Mouse (Mus musculus) T-cell, adult 2 months (primary cell): Measurements from ENCODE around the gene Pgm2l1.
A peak's percentile ranks its signal among the peaks of the same experiment; 100 is the strongest.
"Not testable (repeated sequence)": the region's sequence is repeated elsewhere in the genome, so short reads cannot be mapped to it uniquely, and the experiment has no call there.

ENCODE experiments used
- DNase-seq: peaks from one replicate; pipeline ENCODE4 v3.0.0; 2022; ENCODE audit warnings: low spot score

Gene Pgm2l1

DNA sequence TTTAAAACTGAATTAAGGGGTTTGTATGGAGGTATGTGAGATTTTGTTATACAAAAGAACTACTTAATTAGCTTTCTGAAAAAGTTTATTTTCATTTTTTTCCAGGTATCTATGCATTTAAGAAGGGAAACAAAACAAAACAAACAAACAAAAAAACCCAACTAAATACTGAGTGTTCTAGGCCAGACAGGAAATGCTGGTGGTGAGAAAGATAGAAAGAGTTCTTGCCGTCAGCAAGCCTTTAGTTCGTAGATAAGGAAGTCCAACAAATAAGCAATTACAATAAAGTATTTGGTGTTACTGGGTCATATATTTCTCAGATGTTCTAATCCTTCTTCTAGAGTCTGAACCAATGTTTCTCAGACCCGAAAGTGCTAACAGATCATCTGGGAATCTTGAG, 1.8 kb downstream of the Pgm2l1 start:
- no peak for DNase-seq

DNA sequence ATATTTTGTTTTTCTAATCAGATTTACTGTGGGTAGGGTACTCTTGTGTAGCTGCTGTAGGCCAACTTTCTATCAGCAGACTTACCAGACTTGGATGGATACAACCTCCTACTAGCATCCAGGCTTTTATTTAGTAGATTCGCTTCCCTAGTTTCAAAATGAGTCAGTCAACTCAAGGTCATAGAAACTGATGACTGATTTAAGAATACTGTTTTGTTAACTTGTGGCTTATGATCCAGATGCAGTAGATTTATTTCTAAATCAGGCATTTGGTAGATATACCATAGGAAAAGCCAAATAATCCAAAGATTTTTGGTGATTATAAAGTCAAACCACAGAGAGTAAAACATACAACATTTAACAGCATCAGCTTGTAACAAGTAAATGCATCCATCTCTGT, 3.5 kb downstream of the Pgm2l1 start:
- DNase-seq: no peak

DNA sequence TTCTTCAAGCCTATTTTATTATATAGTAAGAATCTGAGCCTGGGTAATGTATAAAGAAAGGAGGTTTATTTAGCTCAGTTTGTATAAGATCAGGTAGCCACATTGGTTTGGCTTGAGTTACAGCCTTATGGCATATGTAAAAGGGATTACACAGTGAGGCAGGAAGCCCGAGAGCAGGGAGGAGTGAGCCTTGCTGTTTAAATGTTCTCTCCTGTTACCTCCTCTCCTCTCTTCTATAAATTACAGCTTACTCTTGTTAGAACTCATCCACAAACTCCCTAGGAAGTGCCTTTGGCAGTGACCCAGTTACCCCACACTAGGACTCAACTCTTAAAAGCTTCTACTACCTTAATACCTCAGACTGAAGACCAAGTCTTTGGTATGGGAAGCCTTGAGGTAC, 4.5 kb downstream of the Pgm2l1 start:
- DNase-seq: no peak

DNA sequence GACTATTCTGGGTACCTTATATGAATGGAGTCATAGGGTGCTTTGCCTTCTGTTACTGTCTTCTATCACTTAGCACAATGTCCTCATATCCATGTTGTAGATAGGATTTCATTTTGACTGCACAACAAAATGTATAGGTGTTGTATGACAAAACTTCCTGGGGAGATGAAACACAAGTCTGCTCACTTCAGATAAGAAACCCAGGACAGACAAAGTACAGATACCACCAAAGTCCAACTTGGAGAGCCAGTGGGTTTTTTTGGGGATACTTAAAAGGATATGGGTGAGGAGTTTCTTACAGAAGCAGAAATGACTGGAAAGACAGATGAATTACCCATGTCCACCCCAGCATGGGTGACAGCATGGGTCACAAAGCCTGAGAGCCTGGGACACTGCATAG, 6.5 kb downstream of the Pgm2l1 start:
- DNase-seq: no peak

GRCm38 (mm10) chr7:100234264-100234885, 7.2 kb downstream of the Pgm2l1 start:
- peak; percentile 48 for DNase-seq

DNA sequence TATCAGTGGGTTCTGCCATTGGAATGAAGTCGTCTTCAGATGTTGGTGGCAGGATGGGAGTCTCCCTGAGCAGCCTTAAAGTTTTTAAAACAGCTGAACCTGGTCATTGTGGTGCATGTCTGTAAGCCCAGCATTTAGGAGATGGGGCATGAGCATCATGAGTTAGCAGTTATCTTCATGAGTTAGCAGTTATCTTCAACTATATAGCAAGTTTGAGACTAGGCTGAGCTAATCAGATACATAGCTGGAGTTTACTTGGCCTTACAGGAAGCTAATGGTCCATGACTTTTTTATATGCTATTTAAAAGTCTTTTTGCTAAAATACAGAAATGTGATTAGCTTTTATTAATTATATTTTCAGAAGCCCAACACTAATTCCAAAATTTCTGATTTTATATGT, 11.1 kb downstream of the Pgm2l1 start:
- no peak for DNase-seq

DNA sequence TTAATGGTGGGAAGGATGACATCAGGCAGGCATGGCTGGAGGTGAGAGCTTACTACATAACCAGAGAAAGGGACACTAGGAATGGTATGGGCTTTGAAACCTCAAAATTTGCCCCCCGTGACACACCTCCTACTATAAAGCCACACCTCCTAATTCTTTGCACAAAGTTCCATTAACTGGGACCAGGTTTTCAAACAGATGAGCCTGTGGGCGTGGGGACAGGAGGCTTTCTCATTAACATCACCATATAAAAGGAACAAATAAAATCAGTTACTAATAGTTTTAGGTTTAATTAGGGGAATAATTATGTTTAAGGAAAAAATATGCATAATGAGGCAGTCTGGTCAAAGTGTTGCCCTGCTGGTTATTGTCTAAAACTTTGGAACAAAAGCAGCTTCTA, 13.4 kb downstream of the Pgm2l1 start:
- DNase-seq: no peak

GRCm38 (mm10) chr7:100243007-100243406, 15.8 kb downstream of the Pgm2l1 start:
- no peak for DNase-seq

GRCm38 (mm10) chr7:100244225-100244624, 17.0 kb downstream of the Pgm2l1 start:
- DNase-seq: no peak

DNA sequence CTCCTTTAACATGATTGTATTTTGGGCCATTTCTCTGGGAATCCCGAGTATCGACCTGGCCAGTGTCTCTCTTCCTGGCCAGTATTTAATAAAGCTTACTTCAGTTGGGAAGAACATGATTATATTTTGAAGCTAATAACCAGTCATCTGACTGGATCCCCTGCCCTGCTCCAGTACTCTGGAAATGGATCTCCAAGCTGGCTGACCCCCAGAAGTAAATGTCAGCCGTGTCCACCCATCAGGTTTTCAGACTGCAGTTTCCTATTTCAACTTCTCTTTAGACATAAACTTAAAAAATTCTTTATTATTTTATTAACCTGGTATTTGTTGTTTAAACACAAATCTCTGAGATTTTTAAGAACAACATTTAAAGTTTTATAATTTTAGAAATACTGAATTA, 18.0 kb downstream of the Pgm2l1 start:
- no peak for DNase-seq

GRCm38 (mm10) chr7:100250667-100251066, 23.5 kb downstream of the Pgm2l1 start:
- DNase-seq: no peak

GRCm38 (mm10) chr7:100262350-100262749, 35.2 kb downstream of the Pgm2l1 start:
- no peak for DNase-seq

DNA sequence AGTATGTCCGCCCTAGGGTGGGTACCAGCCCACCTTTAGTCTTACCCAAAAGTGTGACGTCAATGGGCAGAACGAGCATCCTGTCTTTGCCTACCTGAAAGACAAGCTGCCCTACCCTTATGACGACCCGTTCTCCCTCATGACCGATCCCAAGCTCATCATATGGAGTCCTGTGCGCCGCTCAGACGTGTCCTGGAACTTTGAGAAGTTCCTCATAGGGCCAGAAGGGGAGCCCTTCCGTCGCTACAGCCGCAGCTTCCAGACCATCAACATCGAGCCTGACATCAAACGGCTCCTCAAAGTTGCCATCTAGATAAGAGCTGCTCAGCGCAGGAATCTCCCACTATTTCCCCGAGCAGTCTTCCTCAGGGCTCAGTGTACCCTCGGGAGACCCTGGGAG, 37.7 kb downstream of the Pgm2l1 start:
- not testable (repeated sequence) for DNase-seq

GRCm38 (mm10) chr7:100272369-100272768, 45.2 kb downstream of the Pgm2l1 start:
- DNase-seq: no peak

GRCm38 (mm10) chr7:100274507-100274906, 47.3 kb downstream of the Pgm2l1 start:
- no peak for DNase-seq

GRCm38 (mm10) chr7:100276397-100276796, 49.2 kb downstream of the Pgm2l1 start:
- DNase-seq: no peak

DNA sequence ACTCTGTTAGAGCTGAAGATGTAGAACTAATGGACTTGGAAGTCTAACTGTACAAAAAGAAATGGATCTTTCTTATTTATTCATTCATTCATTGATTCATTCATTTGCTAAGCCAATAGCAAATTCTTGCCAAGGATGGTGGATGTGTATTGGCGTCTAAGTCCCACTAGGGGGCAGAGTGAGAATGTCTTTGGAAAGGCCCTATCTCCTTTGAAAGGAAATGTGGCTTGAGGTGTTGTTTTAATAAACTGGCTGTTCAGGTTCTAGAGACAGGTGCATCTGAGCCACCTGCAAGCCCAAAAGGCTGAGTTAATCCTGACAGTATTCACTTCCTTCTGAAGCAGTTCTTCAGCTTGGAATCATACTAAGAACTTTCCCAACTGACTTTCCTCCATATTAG, 52.6 kb downstream of the Pgm2l1 start:
- DNase-seq: peak; percentile 32

DNA sequence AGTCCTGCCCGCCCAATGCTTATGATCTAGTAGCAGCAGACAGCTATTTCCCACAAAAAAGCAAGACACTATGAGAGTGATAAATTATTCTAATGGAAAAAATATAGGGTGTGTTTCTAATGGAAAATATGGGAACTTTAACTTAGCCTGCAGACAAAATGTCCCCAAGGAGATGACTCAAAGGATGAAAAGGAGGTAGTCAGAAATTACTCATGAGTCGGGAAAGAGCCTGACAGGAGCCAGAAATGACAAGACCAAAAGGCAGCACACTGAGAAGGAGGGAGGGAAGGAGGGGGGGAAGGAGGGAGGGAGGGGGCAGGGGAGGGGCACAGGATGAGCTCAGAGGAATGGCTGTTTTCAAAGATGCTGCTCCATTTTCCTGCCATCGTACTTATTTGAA, 54.4 kb downstream of the Pgm2l1 start:
- DNase-seq: no peak

DNA sequence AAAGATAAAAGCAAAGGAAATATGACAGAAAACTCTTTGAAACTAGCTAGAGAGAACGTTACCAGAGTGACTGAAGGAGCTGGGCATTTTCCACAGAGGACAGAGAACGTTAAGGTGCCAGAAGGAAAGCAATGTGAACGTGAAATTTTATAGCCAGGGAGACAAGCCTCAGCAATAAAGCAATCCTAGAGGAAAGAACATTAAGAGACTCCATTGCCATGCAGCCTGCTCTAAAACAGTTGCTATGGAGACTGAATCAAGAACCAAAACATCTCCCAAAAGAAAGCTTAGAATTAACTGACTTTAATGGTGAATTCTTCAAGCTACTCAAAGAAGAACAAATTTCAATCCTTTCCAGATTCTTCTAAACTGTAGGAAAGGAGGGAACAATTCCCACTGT, 56.1 kb downstream of the Pgm2l1 start:
- DNase-seq: no peak

- no peak for DNase-seq
These were observed 58.2 kb downstream of the Pgm2l1 start, which contains the start of gene P4ha3 for GRCm38 (mm10) chr7:100285383-100285782. TSS of gene P4ha3 (plus strand) at chr7:100285520.

- DNase-seq: no peak
These were observed 60.8 kb downstream of the Pgm2l1 start for GRCm38 (mm10) chr7:100287748-100288578.

DNA sequence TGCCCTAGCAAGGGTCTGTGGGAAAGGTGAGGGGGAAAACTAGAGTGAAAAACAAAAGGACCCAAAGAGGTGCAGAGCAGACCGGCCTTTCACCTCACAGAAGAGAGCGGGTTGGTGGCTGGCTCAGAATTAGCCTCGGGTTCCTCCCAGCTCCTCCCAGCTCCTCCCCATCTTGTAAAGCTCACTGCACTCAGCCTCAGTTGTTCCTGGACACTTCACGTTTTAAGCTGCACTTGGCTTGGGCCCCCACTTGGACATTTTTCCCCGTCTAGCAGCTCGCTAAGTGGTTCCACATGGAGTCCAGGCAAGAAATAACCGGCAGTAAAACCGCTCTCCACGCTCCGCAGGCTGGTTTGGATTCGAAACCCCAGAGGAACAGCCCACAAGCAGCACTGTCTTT, 61.4 kb downstream of the Pgm2l1 start:
- DNase-seq: no peak

- no peak for DNase-seq
These were observed 66.4 kb downstream of the Pgm2l1 start for GRCm38 (mm10) chr7:100293546-100293945.

DNA sequence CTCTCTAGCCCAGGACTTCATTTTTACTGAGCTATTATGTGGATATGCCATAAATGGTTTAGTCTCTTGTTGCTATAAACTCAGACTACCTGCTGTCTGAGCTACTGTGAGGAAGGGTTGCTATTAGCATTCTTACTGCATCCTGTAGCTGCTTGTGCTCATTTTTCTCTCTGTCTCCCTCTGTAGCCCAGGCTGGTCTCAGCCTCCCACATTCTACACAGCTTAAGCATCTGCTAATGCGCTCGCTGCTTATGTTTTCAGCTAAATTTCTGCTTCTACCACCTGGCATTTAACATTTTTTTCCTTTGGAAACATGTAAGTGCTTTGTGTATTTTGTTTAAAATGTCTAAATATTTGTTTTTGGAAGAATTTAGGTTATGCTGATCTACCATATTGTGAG, 68.6 kb downstream of the Pgm2l1 start:
- no peak for DNase-seq
